Mouse (Mus musculus) lung, postnatal 4 days (tissue): ENCODE measurements around the gene Prune1.

Experiments
- DNase-seq, 2 experiments: peaks; one replicate each; pipeline ENCODE4 v3.0.0; 2021

Prune1 gene

DNA sequence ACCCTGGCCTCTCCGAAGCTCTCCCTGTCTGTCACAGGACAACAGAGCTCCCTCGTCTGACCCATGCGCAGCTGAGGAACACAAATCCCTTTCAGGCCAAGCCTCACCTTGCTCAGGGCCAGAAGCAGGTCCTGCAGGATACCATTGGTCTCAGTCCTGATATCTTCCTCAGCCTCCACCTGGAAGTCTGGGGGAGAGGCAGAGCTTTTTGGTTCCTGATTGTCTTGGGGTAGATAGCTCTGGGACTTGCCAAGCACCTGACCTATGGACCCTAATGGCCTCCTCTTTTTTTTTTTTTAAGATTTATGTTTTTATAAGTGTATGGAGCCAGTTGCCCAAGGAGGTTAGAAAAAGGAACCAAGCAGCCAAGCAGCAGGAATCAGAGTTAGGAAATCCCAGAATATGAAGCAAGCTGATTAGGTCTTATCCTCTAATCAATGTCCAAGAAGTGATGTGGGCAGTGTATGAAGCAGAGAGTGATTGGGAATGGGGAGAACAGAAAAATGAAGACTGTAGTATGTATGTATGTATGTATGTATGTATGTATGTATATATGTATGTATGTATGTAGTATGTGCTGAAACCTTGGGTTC lies 19.4 kb upstream of the Prune1 start:
- no peak for DNase-seq

DNA sequence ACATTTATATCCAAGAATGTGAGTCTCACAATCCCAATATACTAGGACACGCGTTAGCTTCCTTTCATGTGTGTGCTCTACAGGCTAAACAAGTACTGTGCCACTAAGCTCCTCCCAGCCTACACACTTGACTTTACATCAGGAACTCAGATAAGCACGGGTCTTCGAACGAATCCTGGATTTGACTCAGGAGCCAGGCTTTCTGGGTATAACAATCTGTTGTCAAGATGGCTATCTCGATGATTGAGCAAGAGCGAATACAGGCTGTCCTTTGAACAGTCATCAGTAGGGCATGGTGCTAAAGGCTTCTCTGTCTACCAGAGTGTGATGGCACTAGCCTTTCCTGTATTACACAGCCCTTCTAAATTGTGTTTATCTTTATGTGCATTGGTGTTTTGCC lies 16.1 kb upstream of the Prune1 start:
- DNase-seq, result no peak

DNA sequence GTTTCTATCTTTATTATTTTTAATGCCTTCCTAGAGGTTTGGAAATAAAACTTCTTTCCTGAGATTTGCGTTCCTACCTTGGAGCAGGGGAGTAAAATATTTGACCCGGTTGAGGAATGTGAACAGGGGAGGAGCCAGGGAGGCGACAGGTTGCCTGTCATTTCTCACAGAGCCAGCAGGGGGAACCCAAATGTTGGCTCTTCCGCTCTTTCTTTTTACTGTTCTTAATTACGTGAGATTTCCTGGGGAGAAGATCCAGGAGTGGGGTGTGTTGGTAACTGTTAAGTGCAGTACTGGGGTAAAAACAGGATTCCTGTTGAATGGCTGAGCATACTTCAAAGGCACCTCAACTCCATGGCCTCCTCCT lies 14.2 kb upstream of the Prune1 start:
- DNase-seq, result peak; percentile 57 to 72

DNA sequence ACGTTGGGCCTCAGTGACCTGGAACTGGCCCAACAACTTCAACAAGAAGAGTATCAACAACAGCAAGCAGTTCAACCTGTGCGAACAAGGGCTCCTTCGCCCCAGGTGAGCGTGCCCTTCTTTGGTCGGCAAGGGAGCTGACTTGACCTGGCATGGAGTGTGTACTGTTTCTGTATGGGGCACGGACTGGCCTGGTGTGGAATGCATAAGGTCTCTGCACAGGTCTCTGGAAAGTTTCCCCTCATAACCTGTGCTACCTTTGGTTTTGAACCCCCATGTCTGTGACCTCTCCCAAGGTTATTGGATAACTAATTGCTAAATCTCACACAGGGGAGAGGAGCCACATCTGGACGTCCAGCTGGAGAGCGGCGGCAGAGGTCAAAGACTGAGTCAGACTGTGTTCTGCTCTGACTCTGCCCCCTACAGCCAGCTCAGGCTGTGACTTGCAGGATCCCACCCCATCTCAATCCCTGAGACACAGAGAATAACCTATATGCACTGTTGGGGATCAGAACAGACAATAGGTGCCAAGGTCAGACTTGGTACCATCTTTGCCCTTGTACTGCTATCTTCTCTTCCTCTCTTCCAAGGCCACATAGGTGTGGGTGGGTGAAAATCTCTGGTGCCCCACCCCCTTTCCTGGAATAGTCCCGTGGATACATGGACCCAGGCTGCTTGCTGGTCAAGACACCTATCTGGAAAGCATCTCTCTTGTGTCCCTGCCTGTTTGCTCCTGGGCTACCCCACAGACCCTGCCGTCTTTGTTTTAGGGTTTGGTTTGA lies 13.6 kb upstream of the Prune1 start:
- DNase-seq, result no peak

DNA sequence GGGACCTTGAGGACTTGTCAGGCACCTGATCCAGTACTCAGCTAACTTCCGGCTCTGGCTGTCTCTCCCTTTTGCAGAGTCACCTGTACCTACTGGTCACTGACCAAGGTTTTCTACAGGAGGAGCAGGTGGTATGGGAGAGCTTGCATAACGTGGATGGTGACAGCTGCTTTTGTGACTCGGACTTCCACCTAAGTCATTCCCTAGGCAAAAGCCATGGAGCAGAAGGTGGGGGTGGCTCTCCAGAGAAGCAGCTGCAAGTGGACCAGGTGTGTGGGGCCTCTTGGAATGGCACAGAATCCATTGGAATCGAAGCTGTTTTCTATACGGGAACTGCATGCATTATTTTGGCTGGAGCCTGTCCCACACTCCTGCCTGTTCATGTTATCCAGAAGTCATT lies 12.8 kb upstream of the Prune1 start:
- DNase-seq, result no peak

DNA sequence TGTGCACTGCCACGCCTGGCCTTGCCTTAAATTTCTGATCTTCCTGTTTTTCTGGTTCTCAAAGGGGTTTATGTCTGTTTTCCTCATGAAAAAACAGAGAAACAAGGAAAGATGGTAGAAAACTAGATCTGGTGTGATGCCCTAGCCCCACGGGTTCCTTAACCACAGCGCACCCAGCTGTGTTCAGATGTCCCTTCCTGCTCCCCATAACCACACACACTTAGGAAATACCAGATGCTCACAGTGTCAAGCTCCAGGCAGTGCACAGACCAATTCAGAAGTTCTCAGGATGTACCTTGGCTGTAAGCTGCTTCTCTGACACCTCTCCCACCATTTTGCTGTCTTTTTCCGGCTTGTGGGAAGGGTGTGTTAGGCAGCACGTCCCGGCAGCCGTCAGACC lies 12.4 kb upstream of the Prune1 start:
- DNase-seq, result no peak

DNA sequence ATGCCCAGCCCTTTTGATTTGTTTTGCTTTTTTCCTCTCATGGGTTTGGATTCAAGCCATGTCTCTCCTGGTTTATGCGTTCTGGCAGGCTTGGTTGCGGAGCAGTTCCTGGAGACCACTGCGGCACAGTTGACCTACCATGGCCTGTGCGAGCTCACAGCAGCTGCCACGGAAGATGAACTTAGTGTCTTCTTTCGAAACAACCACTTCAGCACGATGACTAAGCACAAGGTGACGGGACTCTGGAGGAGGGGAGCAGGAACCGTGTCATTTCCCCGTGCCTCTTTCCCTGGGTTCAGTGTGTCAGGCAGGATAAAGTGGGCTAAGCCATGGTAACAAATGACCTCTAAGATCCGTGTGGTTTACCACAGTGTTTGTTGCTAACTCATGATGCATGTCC lies 11.7 kb upstream of the Prune1 start:
- DNase-seq, result peak in 1 of 2 experiments; percentile 51

DNA sequence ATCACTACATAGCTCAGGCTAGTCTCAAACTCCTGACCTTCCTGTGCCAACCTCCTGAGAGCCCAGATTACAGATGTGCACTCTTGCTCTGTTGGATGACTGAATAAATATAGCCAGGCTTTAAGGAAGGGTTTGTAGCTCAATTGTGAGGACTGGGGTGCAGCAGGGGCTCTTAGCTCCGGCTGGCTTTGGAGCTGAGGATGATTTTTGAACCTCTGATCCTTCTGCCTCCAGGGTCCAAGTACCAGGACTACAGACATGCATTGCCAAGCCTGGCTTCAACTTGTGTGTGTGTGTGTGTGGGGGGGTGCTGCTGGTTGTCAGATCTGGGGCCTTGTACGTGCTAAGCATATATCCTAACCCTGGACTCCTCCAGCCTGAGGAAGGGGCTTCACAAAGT lies 11.0 kb upstream of the Prune1 start:
- no peak for DNase-seq

DNA sequence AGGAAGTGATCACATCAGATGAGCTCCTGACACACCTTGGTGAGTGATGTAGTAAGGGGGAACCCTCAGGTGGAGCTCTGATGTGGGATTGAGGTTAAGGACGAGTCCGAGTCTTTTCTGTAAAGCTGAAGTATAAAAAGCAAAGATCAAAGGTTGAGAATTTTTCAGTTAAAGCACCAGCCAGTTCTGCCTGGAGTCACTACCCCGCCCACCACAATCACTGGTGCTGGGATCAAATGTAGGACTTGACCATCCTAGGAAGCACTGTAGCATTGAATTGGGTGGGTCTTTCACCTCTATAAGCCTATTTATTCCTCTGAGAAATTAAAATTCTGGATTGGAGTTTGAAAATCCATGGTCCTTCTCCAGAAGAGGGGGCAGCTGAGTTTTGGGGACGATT lies 9.2 kb upstream of the Prune1 start:
- DNase-seq, result no peak

DNA sequence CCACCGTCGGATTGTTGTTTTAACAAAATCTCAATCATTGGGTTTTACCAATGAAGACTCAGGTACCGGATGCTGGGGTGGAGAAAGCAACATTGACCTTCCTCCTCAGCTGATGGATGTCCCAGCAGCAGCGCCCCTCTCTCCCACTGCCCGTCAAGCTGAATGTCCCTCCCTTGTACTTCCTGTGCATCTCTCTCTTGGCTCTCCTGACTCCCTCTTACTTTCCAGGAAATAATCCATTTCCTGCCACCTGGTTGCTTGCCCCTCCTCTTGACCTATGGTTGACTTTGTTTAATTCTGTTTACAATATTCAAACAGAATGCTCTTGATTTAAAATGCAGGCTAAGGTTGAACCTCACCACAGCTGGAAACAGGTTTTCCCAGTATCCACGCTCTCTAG lies 8.3 kb upstream of the Prune1 start:
- DNase-seq, result no peak

DNA sequence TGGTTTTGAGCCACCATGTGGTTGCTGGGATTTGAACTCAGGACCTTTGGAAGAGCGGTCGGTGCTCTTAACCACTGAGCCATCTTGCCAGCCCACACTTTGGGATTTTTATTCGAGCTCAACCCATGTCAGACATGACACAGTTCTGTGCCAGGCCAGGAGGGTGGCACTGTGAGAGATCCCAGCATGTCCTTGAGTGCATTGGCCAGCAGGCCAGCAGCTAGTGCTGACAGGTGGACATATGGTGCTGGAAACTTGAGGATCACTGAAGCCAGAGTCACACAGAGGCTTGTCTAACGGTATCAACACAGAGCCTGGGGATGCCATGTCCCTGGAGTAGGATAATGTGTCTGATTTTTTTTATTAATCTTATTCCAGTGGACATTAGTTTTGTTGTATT lies 7.5 kb upstream of the Prune1 start:
- DNase-seq, result no peak

DNA sequence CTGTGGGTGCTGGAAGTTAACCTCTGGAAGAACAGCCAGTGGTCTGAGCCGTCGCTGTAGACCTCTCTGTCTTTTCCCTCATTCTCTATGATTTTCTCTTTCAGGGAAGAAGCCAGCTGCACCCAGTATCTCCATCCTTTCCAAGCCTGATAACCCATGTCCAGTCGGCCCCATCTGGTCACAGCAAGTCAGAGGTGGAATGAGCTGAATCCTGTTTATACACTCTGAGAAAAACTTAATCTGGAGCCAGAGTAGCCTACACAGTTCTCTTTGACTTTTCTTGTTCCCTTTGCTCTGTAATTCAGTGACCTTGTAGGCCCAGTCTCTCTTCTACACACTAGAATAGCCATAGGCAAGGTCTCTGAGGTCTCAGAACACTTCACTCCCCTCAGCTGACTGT lies 5.7 kb upstream of the Prune1 start:
- no peak for DNase-seq

DNA sequence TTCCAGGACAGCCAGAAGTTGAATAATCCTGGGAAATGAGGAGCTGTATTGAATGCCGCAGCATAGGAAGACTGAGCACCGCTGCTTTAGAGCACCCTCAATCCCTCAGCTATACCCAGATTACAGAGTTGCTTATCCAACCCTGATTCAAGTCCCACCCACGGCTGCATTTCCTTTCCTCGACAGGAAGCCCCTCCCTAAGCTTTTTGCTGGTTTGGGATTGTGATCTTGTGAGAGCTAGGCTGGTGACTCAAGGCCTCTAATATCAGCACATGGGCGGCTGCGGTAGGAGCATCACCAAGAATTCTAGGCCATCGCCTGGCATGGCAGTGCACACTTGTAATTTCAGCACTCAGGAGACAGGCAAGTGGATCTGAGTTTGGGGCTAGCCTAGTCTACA lies 4.6 kb upstream of the Prune1 start:
- peak in 1 of 2 experiments; percentile 27 for DNase-seq

DNA sequence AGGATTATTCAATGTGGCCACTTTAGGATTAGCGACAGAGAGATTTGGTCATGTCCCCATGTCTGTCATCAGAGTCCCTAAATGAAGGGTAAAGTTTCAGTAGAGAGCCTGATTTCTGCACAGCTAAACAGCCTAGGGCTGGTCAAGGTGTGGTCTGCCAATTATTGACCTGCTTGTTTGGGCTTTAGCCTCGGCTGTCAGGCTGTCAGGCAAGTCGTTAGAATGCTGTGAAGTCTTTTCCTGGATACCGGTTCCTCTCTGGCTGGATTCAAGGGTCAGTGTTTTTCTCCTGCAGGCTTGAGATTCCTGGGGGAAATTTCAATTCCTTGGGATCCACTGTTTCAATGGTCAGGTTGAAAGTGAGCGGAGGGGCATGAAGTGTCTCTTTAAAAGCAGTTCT lies 4.1 kb upstream of the Prune1 start:
- DNase-seq, result no peak

DNA sequence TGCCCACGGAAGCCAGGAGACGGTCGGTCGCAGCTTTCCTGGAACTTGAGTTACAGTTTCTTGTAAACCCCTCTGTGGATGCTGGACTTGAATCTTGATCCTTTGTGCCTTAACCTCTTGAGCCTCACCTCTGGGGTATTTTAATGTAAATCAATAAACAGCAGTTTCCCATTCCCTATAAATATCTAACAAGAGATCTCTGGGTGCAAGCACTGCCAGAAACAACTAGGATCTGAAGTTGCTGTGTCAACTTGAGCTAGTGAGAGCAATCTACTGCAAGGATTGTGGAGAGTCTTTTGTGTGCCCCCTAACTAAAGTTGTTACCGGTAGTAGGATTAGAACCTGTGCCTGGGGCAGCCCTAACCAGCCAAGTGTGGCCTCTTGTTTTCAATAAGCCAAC lies 3.5 kb upstream of the Prune1 start:
- DNase-seq, result no peak

DNA sequence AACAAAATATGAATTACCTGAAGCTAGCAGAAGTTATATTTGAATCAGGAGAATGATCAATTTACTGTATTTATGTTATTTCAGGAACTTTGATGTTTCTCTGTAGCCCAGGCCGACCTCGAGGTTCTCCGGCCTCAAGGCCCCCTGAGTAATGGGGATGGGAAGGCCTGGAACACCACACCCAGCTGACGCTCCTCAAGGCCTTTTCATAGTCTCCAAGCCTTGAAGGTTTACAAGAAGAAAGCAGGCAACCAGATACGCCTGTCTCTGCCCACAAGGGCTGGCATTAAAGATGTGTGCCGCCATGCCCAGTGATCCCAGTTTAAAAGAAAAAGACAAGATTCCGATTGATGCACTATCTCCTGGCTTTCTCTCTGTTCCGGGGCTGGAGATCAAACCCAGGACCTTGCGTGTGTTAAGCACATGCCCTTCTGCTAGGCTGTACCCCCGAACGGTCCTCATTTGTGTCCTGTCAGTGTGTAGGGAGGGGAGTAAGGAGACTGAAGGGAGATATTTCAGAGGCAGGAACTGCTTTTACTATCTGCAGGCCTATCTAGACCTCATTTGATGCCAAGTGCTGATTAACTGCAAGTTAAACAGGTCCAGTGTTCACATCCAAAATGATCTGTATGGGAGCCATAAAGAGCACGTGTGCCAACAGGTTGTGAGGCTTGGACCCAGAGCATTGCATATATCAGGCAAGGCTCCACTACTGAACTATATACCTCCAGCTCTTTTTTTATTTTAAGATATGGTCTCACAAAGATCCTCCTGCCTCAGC lies 2.8 kb upstream of the Prune1 start:
- no peak for DNase-seq

DNA sequence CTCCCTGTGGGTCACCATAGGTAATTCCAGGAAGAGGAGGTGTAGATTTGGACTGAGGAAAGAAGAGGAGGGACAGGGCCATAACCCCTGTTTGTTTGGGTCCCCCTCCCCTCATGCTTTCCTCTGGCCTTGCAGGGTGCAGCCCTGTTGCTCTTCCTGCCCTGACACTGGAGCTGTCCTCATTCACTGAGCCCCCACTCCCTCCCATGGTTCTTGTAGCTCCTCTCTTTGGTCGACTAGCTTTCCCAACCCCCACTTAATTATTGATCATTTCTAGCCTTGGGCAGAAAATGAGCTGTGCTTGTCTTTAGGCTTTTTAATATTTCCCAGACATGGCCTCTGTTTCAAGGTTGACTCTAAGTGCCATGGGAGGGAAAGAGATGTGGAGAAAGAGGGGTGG lies 2.2 kb upstream of the Prune1 start:
- no peak for DNase-seq

DNA sequence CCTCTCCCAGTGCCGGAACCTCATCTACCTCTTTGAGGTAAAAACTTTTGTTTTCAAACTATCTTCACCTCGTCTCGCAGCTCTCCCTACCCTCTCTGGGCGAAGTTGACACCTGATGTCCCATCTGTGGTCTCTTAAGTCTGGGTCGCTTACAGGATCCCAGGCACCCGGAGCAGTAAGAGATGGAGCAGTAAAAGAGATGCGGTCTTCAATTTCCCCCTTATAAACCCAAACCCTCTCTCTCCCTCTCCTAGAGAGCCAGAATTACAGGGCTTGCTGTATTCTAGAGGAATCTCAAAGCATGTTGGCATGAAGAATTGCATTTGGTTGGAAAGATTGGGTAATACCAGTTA lies 1.7 kb upstream of the Prune1 start:
- no peak for DNase-seq

DNA sequence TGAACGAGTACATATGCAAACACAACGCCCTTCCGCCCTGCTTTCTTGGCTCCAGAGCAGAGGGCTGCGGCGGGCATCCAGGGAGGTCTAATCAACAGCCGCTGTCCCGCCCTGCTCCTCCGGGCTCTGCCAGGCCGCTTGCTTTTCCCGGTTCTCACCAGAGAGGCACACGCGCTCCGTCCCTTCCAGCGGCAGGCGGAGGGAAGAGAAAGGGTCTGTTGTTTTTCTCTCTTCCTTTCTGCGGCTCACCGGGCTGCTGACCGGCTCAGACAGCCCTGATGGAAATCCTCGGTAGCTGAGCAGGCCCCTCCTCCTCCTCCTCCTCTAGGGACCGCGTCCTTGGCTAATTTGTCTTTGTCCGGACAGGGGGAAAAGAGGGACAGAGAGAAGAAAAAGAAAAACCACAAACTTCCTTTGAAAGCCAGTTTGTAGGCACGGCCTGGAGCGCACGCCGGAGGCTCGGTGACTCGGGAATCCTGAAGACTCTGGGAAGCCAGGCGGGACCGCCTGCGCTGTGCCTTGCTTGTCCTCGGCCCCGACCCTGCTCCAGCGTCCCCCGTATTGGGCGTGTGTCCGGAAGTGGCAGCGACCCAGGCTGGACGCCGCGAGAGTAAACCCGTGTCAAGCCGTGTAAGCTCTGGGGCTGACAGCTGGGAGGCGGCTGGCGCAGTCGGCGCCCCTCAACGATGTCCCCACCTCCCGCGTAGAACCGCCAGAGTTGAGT lies 1.2 kb upstream of the Prune1 start:
- peak; percentile 89 to 92 for DNase-seq

DNA sequence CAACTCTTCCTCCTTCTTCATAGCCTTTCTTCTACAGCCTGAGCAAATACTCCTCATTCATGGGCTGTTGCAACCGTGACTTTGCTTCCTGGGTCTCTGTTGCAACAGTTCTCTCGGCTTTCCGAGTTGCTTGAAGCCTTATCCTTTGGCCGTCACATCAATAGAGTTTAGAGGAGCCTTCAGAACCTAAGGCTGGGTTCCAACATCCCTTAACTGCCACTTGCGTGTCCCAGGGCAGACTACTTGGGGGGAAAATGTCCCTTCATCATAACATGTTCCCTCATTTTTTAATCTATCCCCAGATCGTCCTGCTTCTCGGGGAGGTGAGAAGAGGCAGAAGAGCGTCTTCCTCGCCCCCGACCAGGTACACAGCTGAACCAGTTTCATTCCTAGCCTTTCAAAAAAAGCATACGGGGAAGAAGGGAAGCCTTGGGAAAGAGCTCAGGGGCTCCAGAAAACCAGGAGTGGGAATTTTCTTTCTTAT lies 547 bp upstream of the Prune1 start:
- peak; percentile 71 to 75 for DNase-seq

DNA sequence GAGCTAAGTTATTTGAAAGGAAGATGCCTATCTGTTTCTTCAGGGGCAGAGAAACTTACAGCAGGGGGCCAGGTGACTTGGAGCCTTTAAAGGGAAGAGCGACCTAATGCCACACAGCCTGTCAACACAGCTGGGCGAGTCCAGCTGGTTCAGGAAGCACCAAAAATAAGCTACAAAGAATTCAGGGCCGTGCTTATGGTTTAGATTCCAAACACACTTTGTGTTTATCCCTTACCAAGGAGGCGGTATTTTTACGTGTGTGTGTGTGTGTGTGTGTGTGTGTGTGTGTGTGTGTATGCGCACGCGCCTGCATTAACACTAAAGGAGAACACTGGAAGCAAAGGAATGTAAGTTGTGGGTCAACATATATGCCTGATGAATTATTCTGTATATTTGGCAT lies 1.1 kb downstream of the Prune1 start:
- peak; percentile 50 to 54 for DNase-seq

DNA sequence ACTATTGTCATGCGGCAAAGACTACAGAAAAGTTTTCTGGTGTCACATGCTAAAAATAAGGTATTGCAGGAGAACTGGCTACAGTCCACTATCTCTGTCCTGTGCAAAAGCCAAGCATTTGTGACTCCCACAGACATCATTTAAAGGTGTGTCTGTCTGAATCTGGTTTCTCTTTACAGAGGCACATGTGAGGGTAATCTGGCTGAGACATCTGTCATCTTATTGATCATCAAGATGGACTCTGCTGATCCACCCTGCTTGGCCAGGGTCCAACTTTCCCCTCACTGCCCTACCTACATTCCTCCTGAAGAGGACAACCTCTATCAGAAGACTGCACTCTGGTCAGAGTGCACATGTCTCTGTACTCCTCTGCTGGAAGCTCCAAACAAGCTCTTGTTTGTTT lies 4.7 kb downstream of the Prune1 start:
- DNase-seq, result no peak

DNA sequence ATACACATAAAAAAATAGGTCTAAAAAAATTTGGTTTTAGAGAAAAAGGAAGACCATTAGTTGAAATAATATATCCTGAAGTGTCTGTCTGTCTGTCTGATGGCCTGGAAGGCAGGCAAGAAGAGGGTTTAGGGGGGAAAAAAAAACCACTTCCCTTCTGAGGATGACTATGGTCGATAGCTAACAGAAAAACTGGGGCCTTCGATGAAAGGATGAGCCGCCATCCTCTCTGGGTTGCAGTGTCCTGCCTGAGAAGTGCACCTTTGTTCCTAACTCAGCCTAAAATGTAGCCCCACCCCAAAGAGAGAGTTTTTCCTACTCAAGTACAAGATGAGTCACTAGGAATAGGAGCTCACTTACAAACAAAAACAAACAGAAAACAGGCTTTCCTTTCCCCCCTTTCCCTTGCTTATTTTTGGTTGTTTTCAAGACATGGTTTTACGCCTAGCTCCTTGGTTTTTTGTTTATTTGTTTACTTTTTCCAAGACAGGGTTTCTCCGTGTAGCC lies 5.4 kb downstream of the Prune1 start:
- no peak for DNase-seq
